Mouse (Mus musculus) cortical plate, adult 2 months (tissue): ENCODE data around the gene Sema4g.

Experiments used
- CTCF ChIP-seq: fragments of 200-500 bp; IDR thresholded peaks from 2 replicates; pipeline ENCODE4 v1.5.1; 2011; ENCODE audit warnings: mild to moderate bottlenecking, control low read depth, low read length; ENCODE audit not compliant: insufficient read depth; ENCODE audit errors: extremely low read depth
- POLR2A ChIP-seq: fragments of 200-500 bp; IDR thresholded peaks from 2 replicates; pipeline ENCODE4 v1.6.1; 2011; ENCODE audit warnings: mild to moderate bottlenecking, low read length, control low read depth; ENCODE audit not compliant: insufficient read depth; ENCODE audit errors: extremely low read depth

GRCm38 (mm10) chr19:45045651-45046050 lies 56.8 kb downstream of the Sema4g start, which contains the start of gene Pdzd7:
- no peak for TF ChIP-seq CTCF
- TF ChIP-seq POLR2A = no peak
